Mouse (Mus musculus): ENCODE results near the gene 1600014C23Rik. TPM values are rescaled to one million over a fixed set of nuclear protein-coding genes. Genes with fewer than 3 reads are reported as not detected.

The 1600014C23Rik gene
- total and polyA plus RNA-seq, 3 experiments = 0.81 to 2.7 TPM; not detected in 1

- H3K79me2 ChIP-seq (ENCODE audit: control insufficient read depth, insufficient read depth, low read length, poor library complexity) = no peaks in the 10 kb centered on the region
- H3K4me1 ChIP-seq (ENCODE audit: control insufficient read depth in 1 of 2, insufficient read depth in 2 of 2, low read length in 2 of 2) = peaks cover 3 to 21% of the 10 kb centered on the region in 2 experiments; a peak in 3 of 4 replicates
- H3K27ac ChIP-seq (ENCODE audit: control insufficient read depth, low read depth, low read length) = no peak overlapping the region
- no peaks in the 10 kb centered on the region for H3K27me3 ChIP-seq (ENCODE audit: control insufficient read depth in 1 of 2, insufficient read depth in 2 of 2, low read length in 2 of 2)
- no peak overlapping the region for H3K4me3 ChIP-seq (ENCODE audit: control insufficient read depth in 1 of 2, insufficient read depth in 1 of 2, low read depth in 2 of 2, low read length in 2 of 2)
- DNase-seq (ENCODE audit: low read depth, low spot score) = no peak
- TF ChIP-seq ZNF384 (IDR thresholded peaks at IDR 0.05; ENCODE audit: low read depth, low read length) (no peak), ETS1 (IDR thresholded peaks at IDR 0.05; ENCODE audit: low read depth, low read length) (no peak), TCF12 (IDR thresholded peaks at IDR 0.05; ENCODE audit: low read depth, low read length) (no peak), SMC3 (IDR thresholded peaks at IDR 0.05; ENCODE audit: low read depth, low read length) (no peak), MXI1 (IDR thresholded peaks at IDR 0.05; ENCODE audit: low read depth, low read length) (no peak), MAFK (IDR thresholded peaks at IDR 0.05; ENCODE audit: borderline replicate concordance, low read depth, low read length) (no peak), HCFC1 (IDR thresholded peaks at IDR 0.05; ENCODE audit: low read depth, low read length) (no peak), E2F4 (IDR thresholded peaks at IDR 0.05; ENCODE audit: borderline replicate concordance, low read depth, low read length) (no peak), SIN3A (IDR thresholded peaks at IDR 0.05; ENCODE audit: low read length) (no peak), TAL1 (IDR thresholded peaks at IDR 0.05; ENCODE audit: low read length) (no peak), EP300 (IDR thresholded peaks at IDR 0.05; ENCODE audit: low read depth in 1 of 2, low read length in 2 of 2) (no peak), CHD2 (IDR thresholded peaks at IDR 0.05; ENCODE audit: low read length) (no peak), ZC3H11A (IDR thresholded peaks at IDR 0.05; ENCODE audit: low read depth, low read length) (no peak), ELF1 (IDR thresholded peaks at IDR 0.05; ENCODE audit: low read depth, low read length) (no peak), POLR2AphosphoS5 (IDR thresholded peaks at IDR 0.05; ENCODE audit: borderline replicate concordance, low read depth, low read length) (no peak), NRF1 (IDR thresholded peaks at IDR 0.05; ENCODE audit: insufficient read depth, low read depth, low read length, poor library complexity, severe bottlenecking) (no peak), RAD21 (IDR thresholded peaks at IDR 0.05; ENCODE audit: low read depth, low read length) (no peak), MYC (IDR thresholded peaks at IDR 0.05; ENCODE audit: low read depth, low read length) (no peak)
- H3K9ac ChIP-seq (ENCODE audit: control insufficient read depth, low read depth, low read length, poor library complexity, severe bottlenecking) = no peak overlapping the region
- H3K9me3 ChIP-seq (replicated peaks; ENCODE audit: insufficient read depth, low read length) = no peaks in the 10 kb centered on the region
- H3K36me3 ChIP-seq (ENCODE audit: control insufficient read depth in 1 of 2, insufficient read depth in 2 of 2, low read length in 2 of 2) = no peaks in the 10 kb centered on the region
Observed at GRCm38 (mm10) chr17:45709829-45710228, 23.8 kb downstream of the 1600014C23Rik start.

GRCm38 (mm10) chr17:45708179-45708578 is 25.5 kb downstream of the 1600014C23Rik start:
- no peaks in the 10 kb centered on the region for H3K9me3 ChIP-seq (replicated peaks; ENCODE audit: insufficient read depth, low read length)
- peaks cover 3 to 23% of the 10 kb centered on the region in 2 experiments for H3K4me1 ChIP-seq (ENCODE audit: control insufficient read depth in 1 of 2, insufficient read depth in 2 of 2, low read length in 2 of 2)
- H3K27ac ChIP-seq (ENCODE audit: control insufficient read depth, low read depth, low read length) = no peak overlapping the region
- no peaks in the 10 kb centered on the region for H3K27me3 ChIP-seq (ENCODE audit: control insufficient read depth in 1 of 2, insufficient read depth in 2 of 2, low read length in 2 of 2)
- no peaks in the 10 kb centered on the region for H3K79me2 ChIP-seq (ENCODE audit: control insufficient read depth, insufficient read depth, low read length, poor library complexity)
- H3K36me3 ChIP-seq (ENCODE audit: control insufficient read depth in 1 of 2, insufficient read depth in 2 of 2, low read length in 2 of 2) = no peaks in the 10 kb centered on the region
- H3K4me3 ChIP-seq (ENCODE audit: control insufficient read depth in 1 of 2, insufficient read depth in 1 of 2, low read depth in 2 of 2, low read length in 2 of 2) = no peak overlapping the region
- H3K9ac ChIP-seq (ENCODE audit: control insufficient read depth, low read depth, low read length, poor library complexity, severe bottlenecking) = no peak overlapping the region
- DNase-seq (ENCODE audit: low read depth, low spot score) = no peak
- TF ChIP-seq RAD21 (IDR thresholded peaks at IDR 0.05; ENCODE audit: low read depth, low read length) (no peak), E2F4 (IDR thresholded peaks at IDR 0.05; ENCODE audit: borderline replicate concordance, low read depth, low read length) (no peak), ZNF384 (IDR thresholded peaks at IDR 0.05; ENCODE audit: low read depth, low read length) (no peak), MAX (IDR thresholded peaks at IDR 0.05; ENCODE audit: low read length) (no peak), ZKSCAN1 (IDR thresholded peaks at IDR 0.05; ENCODE audit: low read depth, low read length) (no peak), MEF2A (IDR thresholded peaks at IDR 0.05; ENCODE audit: extremely low read depth, insufficient replicate concordance, low read depth, low read length, poor library complexity, severe bottlenecking) (no peak)
